Mouse (Mus musculus): ENCODE measurements around the gene Mgp.

DNA sequence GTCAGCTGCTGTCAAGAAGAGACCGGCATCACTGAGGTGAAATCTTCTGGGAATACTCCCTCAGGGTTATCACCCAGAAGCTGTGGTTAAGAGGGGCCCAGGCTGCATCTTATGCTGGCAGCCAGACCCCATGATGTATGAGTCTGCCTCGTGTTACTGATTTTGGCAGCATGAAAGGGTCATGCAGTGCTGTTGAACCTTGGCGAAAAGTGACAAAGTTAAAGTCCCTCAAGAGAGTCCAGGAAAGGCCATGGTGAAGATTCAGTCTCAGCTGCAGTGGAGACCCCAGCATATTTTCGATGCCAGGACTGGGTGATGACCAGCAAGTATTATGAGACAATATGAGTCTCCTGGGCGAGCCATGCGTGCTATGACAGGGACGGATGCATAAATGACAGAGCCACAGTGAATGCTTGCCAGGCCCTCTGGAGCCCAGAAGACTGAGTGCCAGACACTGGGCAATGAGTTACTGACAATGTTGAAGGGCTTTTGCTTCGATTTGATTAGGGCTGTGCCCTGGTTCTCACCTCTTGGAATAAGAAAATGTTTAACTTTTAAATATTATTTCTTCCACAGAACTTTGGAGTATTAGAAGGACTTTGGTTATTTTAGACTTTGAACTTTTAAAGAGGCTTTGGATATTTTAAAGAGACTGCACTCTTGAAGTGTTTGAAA is 40.2 kb upstream of the Mgp start:
- no peak for TF ChIP-seq CTCF (IDR thresholded peaks at IDR 0.05; ENCODE audit: low read depth, low read length)
- no peak for TF ChIP-seq POLR2A (IDR thresholded peaks at IDR 0.05; ENCODE audit: borderline replicate concordance, low read depth, low read length)

All from bone marrow macrophage, adult 2 months (primary cell).